Mouse (Mus musculus): ENCODE measurements around the gene AI661453.

DNA sequence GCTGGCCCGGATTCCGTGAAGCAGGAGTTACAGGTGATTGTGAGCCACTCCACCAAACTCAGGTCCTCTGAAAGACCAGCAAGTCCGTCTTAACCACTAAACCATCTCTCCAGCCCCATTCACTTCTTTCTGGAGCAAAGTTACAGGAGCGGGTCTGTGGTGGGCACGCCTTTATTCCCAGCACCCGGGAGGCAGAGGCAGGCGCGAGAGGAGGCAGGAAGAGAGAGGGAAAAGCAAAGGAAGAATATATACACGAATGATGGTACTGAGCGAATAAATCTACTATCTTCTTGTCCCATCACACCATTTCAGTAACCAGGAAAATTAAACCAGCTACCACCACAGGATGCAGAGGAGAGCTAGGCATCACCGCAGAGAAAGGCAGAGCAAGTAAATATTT is 65.1 kb downstream of the AI661453 start:
- no peak for TF ChIP-seq HCFC1 (IDR thresholded peaks at IDR 0.05; ENCODE audit: low read depth, low read length)
- TF ChIP-seq ELF1 (IDR thresholded peaks at IDR 0.05; ENCODE audit: low read depth, low read length) = no peak
- no peak for TF ChIP-seq ZNF384 (IDR thresholded peaks at IDR 0.05; ENCODE audit: low read depth, low read length)
- no peak for TF ChIP-seq RAD21 (IDR thresholded peaks at IDR 0.05; ENCODE audit: low read depth, low read length)
- TF ChIP-seq CTCF (conservative IDR thresholded peaks at IDR 0.05 in 1 of 2, IDR thresholded peaks at IDR 0.05 in 1 of 2; ENCODE audit: low read depth in 2 of 2, low read length in 2 of 2) = no peak
- TF ChIP-seq POLR2AphosphoS2 (IDR thresholded peaks at IDR 0.05; ENCODE audit: low read depth, low read length) = no peak
- no peak for TF ChIP-seq EP300 (IDR thresholded peaks at IDR 0.05; ENCODE audit: low read length)
- TF ChIP-seq POLR2A (IDR thresholded peaks at IDR 0.05; ENCODE audit: low read depth, low read length) = no peak
- TF ChIP-seq E2F4 (IDR thresholded peaks at IDR 0.05; ENCODE audit: insufficient replicate concordance, low read depth, low read length) = no peak
- no peak for TF ChIP-seq USF2 (conservative IDR thresholded peaks at IDR 0.05; ENCODE audit: low read depth, low read length)
- no peak for TF ChIP-seq GABPA (IDR thresholded peaks at IDR 0.05; ENCODE audit: insufficient replicate concordance, low read depth, low read length)

All from CH12.LX (cell line).